Mouse (Mus musculus) frontal cortex, postnatal 10 days (tissue): ENCODE measurements around the gene Isl2.

ENCODE experiments used
- DNase-seq, 2 experiments: peaks; one replicate each; pipeline ENCODE4 v3.0.0; 2022; ENCODE audit warnings: low spot score in 2 of 2, mixed read lengths in 1 of 2

The Isl2 gene

GRCm38 (mm10) chr9:55538377-55538776 is at the start of gene Isl2:
Gene Isl2, plus strand, starts transcription at chr9:55538672.
- no peak for DNase-seq

GRCm38 (mm10) chr9:55507922-55508321 is 30.6 kb upstream of the Isl2 start:
- no peak for DNase-seq

DNA sequence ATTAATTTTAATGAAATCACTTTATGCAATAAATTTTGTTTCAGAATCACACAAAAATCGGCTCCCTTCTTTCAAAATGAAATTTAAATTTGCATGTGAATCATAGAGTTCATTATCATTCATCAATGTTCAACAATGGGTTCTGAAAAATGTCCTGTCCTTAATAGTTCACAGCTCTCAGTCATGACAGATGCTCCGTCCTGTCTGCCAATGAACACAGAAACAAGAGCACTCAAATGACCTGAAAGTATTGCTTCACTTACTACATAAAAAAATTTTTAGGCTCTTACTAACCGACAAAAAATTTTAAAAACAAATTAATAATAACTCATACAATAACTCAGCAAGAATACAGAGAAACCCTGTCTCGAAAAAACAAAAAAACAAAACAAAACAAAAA is 29.8 kb upstream of the Isl2 start:
- DNase-seq, result no peak

DNA sequence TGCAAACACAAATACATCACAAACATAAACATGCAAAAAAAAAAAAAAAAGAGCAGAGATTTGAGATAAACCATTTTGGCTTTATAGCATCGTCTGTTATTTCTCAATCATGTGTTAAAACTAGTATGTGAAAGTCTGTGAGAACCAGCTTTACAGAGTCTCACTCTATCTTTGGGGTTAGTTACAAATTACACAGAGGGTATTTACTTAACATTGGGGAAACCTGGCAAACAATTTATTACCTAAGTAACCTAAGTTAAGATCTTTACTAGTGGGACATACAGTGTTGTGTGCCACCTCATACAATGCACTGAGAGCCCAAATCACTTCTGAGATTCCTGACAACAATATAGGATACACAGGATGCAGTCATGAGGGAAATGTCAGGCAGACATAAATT is 28.7 kb upstream of the Isl2 start:
- DNase-seq, result no peak

DNA sequence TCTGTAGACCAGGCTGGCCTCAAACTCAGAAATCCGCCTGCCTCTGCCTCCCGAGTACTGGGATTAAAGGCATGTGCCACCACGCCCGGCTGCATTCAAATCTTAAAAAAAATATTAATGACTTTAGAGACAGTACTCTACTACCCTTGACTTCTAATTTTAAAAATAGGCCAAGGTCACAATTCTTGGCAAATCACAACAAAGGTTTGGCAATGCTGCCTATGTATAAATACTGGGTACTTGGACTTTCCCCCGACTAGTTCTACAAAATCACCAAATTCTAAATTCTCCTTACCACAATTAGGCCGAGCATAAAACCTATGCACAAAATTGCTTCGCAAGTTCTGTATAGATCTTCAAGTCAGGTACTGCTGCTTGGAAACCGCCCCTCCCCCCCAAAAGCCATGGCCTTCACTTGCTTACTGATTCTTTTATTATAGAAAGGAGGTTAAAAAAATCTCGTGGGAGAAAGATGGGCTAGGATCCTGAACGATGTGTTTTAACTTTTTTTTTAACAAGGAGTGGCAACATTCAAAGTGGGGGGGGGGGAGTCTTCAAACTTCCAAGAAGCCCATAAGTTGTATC is 27.7 kb upstream of the Isl2 start:
- peak in 1 of 2 experiments; percentile 11 for DNase-seq

DNA sequence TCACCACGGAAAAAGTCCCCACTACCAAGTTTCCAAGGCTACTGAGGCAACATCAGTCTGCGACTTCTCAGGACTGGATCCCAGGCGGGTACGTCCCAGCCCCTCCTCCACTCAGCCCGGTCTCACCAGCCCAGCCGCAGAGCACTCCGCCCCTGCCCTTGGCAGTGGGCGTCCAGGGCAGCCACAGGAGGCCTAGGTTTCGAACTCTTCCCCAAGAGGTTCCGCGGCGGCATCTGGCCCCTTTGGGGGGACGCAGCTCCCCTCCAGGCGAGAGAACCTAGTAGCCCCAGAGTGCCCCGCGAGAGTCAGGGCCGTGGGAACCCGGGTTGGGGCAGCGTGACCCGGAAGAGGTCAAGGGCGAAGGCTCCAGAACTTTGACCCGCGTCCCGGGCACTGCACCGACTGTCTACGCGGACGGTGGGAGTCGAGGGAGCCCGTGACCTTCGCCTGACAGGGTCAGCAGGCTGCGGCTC is 26.9 kb upstream of the Isl2 start:
- no peak for DNase-seq

DNA sequence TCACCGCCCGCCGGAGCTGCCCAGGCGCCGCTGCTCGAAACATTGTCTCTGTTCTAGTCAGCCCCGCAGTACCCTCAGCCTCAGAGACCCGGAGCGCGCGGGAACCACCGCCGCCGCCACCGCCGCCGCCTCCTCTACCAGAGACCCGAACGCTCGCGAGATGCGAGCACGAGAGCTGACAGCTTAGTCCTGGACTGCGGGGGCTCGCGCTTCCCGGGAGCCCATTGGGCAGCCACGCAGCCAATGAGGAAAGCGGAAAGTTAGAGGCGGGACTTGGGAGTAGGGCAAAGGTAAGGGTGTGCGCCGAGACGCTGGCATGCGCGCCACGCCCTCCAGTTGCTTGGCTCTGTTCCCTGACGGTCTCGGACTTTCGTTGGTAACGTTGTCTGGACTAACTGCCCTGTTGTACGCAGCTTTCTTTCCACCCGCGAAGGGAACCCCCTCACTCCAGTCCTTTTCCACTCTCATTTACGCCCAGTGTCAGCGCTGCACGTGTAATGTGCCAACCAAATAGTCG is 26.4 kb upstream of the Isl2 start, which contains the start of gene Etfa:
Etfa (minus strand) TSS at position 217 of the 517 bp plus-strand sequence.
- DNase-seq, result peak; percentile 90 to 93

DNA sequence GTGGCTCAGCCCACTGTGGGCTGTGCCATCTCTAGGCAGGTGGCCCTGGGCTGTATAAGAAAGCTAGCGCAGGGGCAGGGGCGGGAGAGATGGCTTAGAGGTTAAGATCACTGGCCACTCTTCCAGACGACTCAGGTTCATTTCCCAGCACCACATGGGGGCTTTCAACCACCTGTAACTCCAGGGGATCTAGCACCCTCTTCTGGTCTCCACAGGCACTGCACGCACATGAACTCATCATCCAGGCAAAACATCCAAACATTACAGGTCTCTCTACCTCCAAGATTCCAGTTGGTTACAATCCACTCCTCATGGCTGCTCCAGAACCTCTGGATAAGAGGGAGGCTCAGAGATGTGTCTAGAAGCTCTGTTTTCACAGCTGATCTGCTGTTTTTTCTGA is 12.8 kb upstream of the Isl2 start:
- DNase-seq, result no peak

GRCm38 (mm10) chr9:55535907-55536306 is 2.6 kb upstream of the Isl2 start:
- DNase-seq, result peak in 1 of 2 experiments; percentile 50

DNA sequence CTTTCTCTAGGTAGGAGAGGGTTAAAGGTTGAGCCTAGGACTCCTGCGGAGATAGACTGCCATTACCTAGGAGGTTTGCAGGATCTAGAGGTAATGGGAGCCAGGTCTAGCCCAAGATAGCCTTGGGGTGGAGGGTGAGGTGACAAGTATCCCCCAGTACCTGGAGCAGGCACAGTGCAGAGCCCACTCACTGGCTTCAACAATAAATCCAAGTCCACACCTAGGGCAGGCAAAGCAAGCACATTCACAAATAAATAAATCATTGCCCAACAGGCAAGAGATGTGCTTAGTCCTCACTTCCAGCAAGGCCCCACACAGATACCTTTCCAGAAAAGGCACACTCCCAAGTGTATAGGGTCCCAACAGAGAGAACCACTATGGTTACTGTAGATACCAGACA is 534 bp downstream of the Isl2 start:
- DNase-seq, result no peak

- DNase-seq, result no peak
Observed at GRCm38 (mm10) chr9:55539661-55540390, 1.4 kb downstream of the Isl2 start.

GRCm38 (mm10) chr9:55540391-55540770 is 1.9 kb downstream of the Isl2 start:
- DNase-seq, result no peak

- DNase-seq, result peak in 1 of 2 experiments; percentile 44
Observed at GRCm38 (mm10) chr9:55540888-55541287, 2.4 kb downstream of the Isl2 start.

GRCm38 (mm10) chr9:55541681-55542365 is 3.4 kb downstream of the Isl2 start:
- no peak for DNase-seq

- no peak for DNase-seq
Observed at GRCm38 (mm10) chr9:55542366-55543325, 4.2 kb downstream of the Isl2 start.

GRCm38 (mm10) chr9:55543336-55543702 is 4.8 kb downstream of the Isl2 start:
- DNase-seq, result no peak

DNA sequence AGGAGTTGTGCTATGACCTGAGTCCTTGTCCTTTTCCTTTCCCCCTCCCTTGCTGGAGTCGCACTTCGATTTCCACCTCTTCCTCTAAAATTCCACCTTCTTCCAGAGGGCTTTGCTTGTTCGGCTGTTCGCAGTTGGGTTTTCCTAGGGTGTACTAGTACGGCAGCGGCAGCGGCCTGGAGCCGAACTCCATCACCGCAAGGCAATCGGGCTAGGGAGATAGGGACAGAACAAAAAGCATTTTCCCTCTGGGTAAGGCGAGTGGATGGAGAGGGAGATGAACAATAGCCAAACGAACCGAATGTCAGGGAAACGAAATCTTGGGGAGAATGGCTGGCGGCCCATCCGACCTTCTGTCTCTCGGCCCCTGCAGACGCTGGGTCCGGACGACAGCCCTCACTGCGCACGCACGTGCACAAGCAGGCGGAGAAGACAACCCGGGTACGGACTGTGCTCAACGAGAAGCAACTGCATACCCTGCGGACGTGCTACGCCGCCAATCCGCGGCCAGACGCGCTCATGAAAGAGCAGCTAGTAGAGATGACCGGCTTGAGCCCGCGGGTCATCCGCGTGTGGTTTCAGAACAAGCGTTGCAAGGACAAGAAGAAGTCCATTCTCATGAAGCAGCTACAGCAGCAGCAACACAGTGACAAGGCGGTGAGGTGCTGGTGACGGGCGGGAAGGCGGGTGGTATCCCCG is 5.4 kb downstream of the Isl2 start:
- DNase-seq, result peak in 1 of 2 experiments; percentile 41

DNA sequence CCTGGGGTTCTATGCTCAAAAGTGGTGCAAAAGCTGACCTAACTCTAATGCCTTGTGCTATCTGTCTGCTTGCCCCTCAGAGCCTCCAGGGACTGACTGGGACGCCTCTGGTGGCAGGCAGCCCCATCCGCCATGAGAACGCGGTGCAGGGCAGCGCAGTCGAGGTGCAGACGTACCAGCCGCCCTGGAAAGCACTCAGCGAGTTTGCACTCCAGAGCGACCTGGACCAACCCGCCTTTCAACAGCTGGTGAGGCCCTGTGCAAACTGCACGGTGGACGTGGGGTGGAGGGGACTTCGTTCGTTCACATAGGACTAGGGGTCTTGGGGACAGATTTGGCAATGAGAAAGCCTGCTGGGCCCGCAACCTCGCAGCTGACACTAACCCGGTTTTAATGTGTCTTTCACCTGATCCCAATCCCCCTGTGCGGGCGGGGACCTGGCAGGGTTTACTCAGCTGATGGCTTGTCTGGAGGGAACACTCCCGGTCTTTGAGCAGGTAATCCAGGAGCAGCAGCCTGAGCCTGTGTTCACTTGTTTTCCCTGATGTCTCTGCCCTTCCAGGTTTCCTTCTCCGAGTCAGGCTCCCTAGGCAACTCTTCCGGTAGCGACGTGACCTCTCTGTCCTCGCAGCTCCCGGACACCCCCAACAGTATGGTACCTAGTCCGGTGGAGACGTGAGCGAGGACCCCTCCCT is 6.5 kb downstream of the Isl2 start:
- peak in 1 of 2 experiments; percentile 28 for DNase-seq

GRCm38 (mm10) chr9:55545556-55546175 is 7.2 kb downstream of the Isl2 start:
- DNase-seq, result peak in 1 of 2 experiments; percentile 14
